In the genomic region with DNA sequence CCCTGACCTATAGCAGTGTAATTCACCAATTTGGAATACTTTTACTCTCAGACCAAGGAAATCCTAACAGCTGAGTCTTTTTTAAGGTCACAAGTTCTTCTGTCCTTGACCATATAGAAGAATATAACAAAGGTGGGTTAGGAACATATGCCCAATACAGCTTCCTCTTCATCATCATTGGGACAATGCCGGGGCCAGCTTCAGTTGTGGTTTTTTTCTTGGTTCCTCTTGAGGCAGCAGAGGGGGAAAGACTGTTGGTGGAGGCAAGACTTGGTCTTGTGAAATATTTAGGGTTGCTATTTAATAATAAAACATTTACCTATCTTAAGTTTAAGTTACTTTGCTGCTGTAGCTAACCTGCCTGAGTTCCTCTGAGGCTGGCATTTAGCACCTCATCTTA, we compare ENCODE assay signal across 32 mouse cellular contexts.
"Had no signal": no experiment of that assay in that cellular context is flagged by ENCODE, and none has a peak within 500 bp of the region (broad histone marks: within the 10 kb centered on the region; RNA-seq: fewer than 3 reads in every experiment).

No protein-coding gene starts in this region.

- DNase-seq: left cerebral cortex, postnatal 4 days; liver; liver, embryonic 13.5 days; liver, postnatal 0 days; lung, adult 18-20 months; lung, adult 2 months; lung, embryonic 14.5 days; lung, postnatal 10 days; lung, postnatal 14 days; lung, postnatal 36 days; lung, postnatal 4 days; midbrain, embryonic 14.5 days had no signal

- ATAC-seq: liver, embryonic 12.5 days; liver, postnatal 0 days; lung, postnatal 0 days; midbrain, embryonic 13.5 days; midbrain, embryonic 15.5 days; midbrain, embryonic 16.5 days had no signal

- H3K9ac ChIP-seq: limb, embryonic 12.5 days; limb, embryonic 13.5 days; limb, embryonic 15.5 days; liver, embryonic 12.5 days; liver, embryonic 13.5 days; liver, embryonic 14.5 days; liver, embryonic 15.5 days; liver, postnatal 0 days; lung, embryonic 14.5 days; lung, embryonic 15.5 days; midbrain, embryonic 12.5 days; midbrain, embryonic 13.5 days; midbrain, embryonic 15.5 days had no signal

- H3K9me3 ChIP-seq: limb, embryonic 10.5 days; limb, embryonic 13.5 days; limb, embryonic 15.5 days; liver, embryonic 12.5 days; liver, embryonic 13.5 days; liver, embryonic 15.5 days; lung, embryonic 15.5 days; midbrain, embryonic 13.5 days had no signal

- H3K27ac ChIP-seq: left cerebral cortex, adult 2 months; limb, embryonic 10.5 days; limb, embryonic 12.5 days; limb, embryonic 13.5 days; limb, embryonic 15.5 days; liver, embryonic 12.5 days; liver, embryonic 13.5 days; liver, embryonic 14.5 days; liver, embryonic 15.5 days; lung, embryonic 15.5 days; macrophage; midbrain, embryonic 10.5 days; midbrain, embryonic 12.5 days; midbrain, embryonic 13.5 days; midbrain, embryonic 15.5 days had no signal

- H3K4me1 ChIP-seq: limb, embryonic 10.5 days; limb, embryonic 12.5 days; limb, embryonic 13.5 days; limb, embryonic 15.5 days; liver, embryonic 12.5 days; liver, embryonic 13.5 days; liver, embryonic 15.5 days; lung, embryonic 15.5 days; megakaryocyte, embryonic 14.5 days; midbrain, embryonic 10.5 days; midbrain, embryonic 12.5 days; midbrain, embryonic 13.5 days; midbrain, embryonic 15.5 days had no signal

- H3K27me3 ChIP-seq: limb, embryonic 12.5 days; limb, embryonic 13.5 days; limb, embryonic 15.5 days; liver, embryonic 12.5 days; liver, embryonic 13.5 days; liver, embryonic 15.5 days; lung, embryonic 15.5 days; megakaryocyte, embryonic 14.5 days; midbrain, embryonic 12.5 days; midbrain, embryonic 13.5 days; midbrain, embryonic 15.5 days had no signal

- H3K4me2 ChIP-seq: limb, embryonic 12.5 days; limb, embryonic 13.5 days; limb, embryonic 15.5 days; liver, embryonic 11.5 days; liver, embryonic 12.5 days; liver, embryonic 13.5 days; liver, embryonic 15.5 days; lung, embryonic 14.5 days; lung, embryonic 15.5 days; midbrain, embryonic 11.5 days; midbrain, embryonic 12.5 days; midbrain, embryonic 13.5 days; midbrain, embryonic 15.5 days had no signal

- H3K4me3 ChIP-seq: left cerebral cortex, adult 2 months; limb, embryonic 10.5 days; limb, embryonic 12.5 days; limb, embryonic 13.5 days; limb, embryonic 15.5 days; liver, embryonic 12.5 days; liver, embryonic 13.5 days; liver, embryonic 15.5 days; lung, embryonic 15.5 days; megakaryocyte, embryonic 14.5 days; midbrain, embryonic 10.5 days; midbrain, embryonic 12.5 days; midbrain, embryonic 13.5 days; midbrain, embryonic 15.5 days; myocyte had no signal

- H3K36me3 ChIP-seq: limb, embryonic 10.5 days; limb, embryonic 12.5 days; limb, embryonic 13.5 days; limb, embryonic 15.5 days; liver, embryonic 12.5 days; liver, embryonic 13.5 days; liver, embryonic 15.5 days; lung, embryonic 15.5 days; midbrain, embryonic 10.5 days; midbrain, embryonic 12.5 days; midbrain, embryonic 13.5 days; midbrain, embryonic 15.5 days had no signal
